Mouse (Mus musculus): ENCODE results near the gene Ankrd27.
"Not testable (repeated sequence)": the region's sequence is repeated elsewhere in the genome, so short reads cannot be mapped to it uniquely, and the experiment has no call there.

Gene Ankrd27

GRCm38 (mm10) chr7:35586055-35586905 is at the start of gene Ankrd27:
TSS of gene Ankrd27 (plus strand) at chr7:35586244.
- DNase-seq (ENCODE audit: low read depth), result peak; percentile 98

- no peak for DNase-seq (ENCODE audit: low read depth)
These were observed 48.5 kb upstream of the Ankrd27 start, which contains the start of gene Tdrd12 for GRCm38 (mm10) chr7:35537562-35537961. TSS of gene Tdrd12 (minus strand) at chr7:35537745.

- peak; percentile 79 for DNase-seq (ENCODE audit: low read depth)
These were observed 40.2 kb upstream of the Ankrd27 start for GRCm38 (mm10) chr7:35545881-35546280.

- DNase-seq (ENCODE audit: low read depth), result peak; percentile 80
These were observed 32.1 kb upstream of the Ankrd27 start for GRCm38 (mm10) chr7:35553751-35554604.

- peak; percentile 73 for DNase-seq (ENCODE audit: low read depth)
These were observed 31.4 kb upstream of the Ankrd27 start for GRCm38 (mm10) chr7:35554605-35555175.

GRCm38 (mm10) chr7:35555224-35556204 is 30.5 kb upstream of the Ankrd27 start:
- DNase-seq (ENCODE audit: low read depth), result peak; percentile 89

GRCm38 (mm10) chr7:35556205-35556603 is 29.8 kb upstream of the Ankrd27 start, which contains the start of gene Nudt19:
TSS of gene Nudt19 (minus strand) at chr7:35556304.
- DNase-seq (ENCODE audit: low read depth), result no peak

GRCm38 (mm10) chr7:35556905-35557304 is 29.1 kb upstream of the Ankrd27 start:
- no peak for DNase-seq (ENCODE audit: low read depth)

- peak; percentile 88 for DNase-seq (ENCODE audit: low read depth)
These were observed 28.5 kb upstream of the Ankrd27 start for GRCm38 (mm10) chr7:35557577-35557976.

GRCm38 (mm10) chr7:35558681-35559080 is 27.4 kb upstream of the Ankrd27 start:
- no peak for DNase-seq (ENCODE audit: low read depth)

GRCm38 (mm10) chr7:35559838-35560237 is 26.2 kb upstream of the Ankrd27 start:
- DNase-seq (ENCODE audit: low read depth), result peak; percentile 33

GRCm38 (mm10) chr7:35563071-35563470 is 23.0 kb upstream of the Ankrd27 start:
- DNase-seq (ENCODE audit: low read depth), result no peak

GRCm38 (mm10) chr7:35564067-35564865 is 21.8 kb upstream of the Ankrd27 start:
- no peak for DNase-seq (ENCODE audit: low read depth)

GRCm38 (mm10) chr7:35564872-35565271 is 21.2 kb upstream of the Ankrd27 start:
- DNase-seq (ENCODE audit: low read depth), result not testable (repeated sequence)

GRCm38 (mm10) chr7:35565965-35566364 is 20.1 kb upstream of the Ankrd27 start:
- DNase-seq (ENCODE audit: low read depth), result not testable (repeated sequence)

GRCm38 (mm10) chr7:35569724-35570123 is 16.3 kb upstream of the Ankrd27 start:
- not testable (repeated sequence) for DNase-seq (ENCODE audit: low read depth)

GRCm38 (mm10) chr7:35570883-35571282 is 15.2 kb upstream of the Ankrd27 start:
- DNase-seq (ENCODE audit: low read depth), result peak; percentile 31

GRCm38 (mm10) chr7:35579849-35580248 is 6.2 kb upstream of the Ankrd27 start:
- peak; percentile 69 for DNase-seq (ENCODE audit: low read depth)

GRCm38 (mm10) chr7:35582719-35583118 is 3.3 kb upstream of the Ankrd27 start:
- DNase-seq (ENCODE audit: low read depth), result peak; percentile 71

GRCm38 (mm10) chr7:35583476-35584025 is 2.5 kb upstream of the Ankrd27 start:
- no peak for DNase-seq (ENCODE audit: low read depth)
